Mouse (Mus musculus) megakaryocyte-erythroid progenitor cell, adult 5-6 weeks (primary cell): Measurements from ENCODE around the gene Tspo2. TPM values are rescaled to one million over a fixed set of nuclear protein-coding genes. Genes with fewer than 3 reads are reported as not detected.

Experiments
- total RNA-seq, 2 experiments: library from RNA; stranded (forward) in 1 of 2; stranded (reverse) in 1 of 2; fragments of 200-1000, 215-1000 nt in 1 of 2; fragments of >200 nt in 1 of 2; fragmentation: Nextera tagmentation in 1 of 2; gene quantifications; 2 replicates each; pipeline ENCODE4 v1.2.3; 2014 to 2017

Gene Tspo2
- total RNA-seq, 2 experiments from 2014 or later: 86.3 to 203 TPM

Other genes with a start within 250 kb of the Tspo2 start
- gene Trem1, start 218.8 kb downstream of the Tspo2 start, total RNA-seq (2014; fragmentation: Nextera tagmentation): not detected in 2 replicates
- 0.27 and 0.94 TPM in 2 replicates for gene Trem1, start 218.8 kb downstream of the Tspo2 start, total RNA-seq (2017)
- gene Trem3, start 203.7 kb downstream of the Tspo2 start, total RNA-seq (2014; fragmentation: Nextera tagmentation): 3.8 TPM in 1 of 2 replicates, not detected in the other
- gene Trem3, start 203.7 kb downstream of the Tspo2 start, total RNA-seq (2017): 0.84 TPM in 1 of 2 replicates, not detected in the other
- gene Treml4, start 187.2 kb downstream of the Tspo2 start, total RNA-seq (2014; fragmentation: Nextera tagmentation): not detected in 2 replicates
- 0.46 TPM in 1 of 2 replicates, not detected in the other for gene Treml4, start 187.2 kb downstream of the Tspo2 start, total RNA-seq (2017)
- gene Treml2, start 152.0 kb downstream of the Tspo2 start, total RNA-seq (2014; fragmentation: Nextera tagmentation): 39.3 and 64.8 TPM in 2 replicates
- gene Treml2, start 152.0 kb downstream of the Tspo2 start, total RNA-seq (2017): 23.7 and 37.2 TPM in 2 replicates
- 0.12 TPM in 1 of 2 replicates, not detected in the other for gene B430306N03Rik, start 135.4 kb downstream of the Tspo2 start, total RNA-seq (2014; fragmentation: Nextera tagmentation)
- 0.28 TPM in 1 of 2 replicates, not detected in the other for gene B430306N03Rik, start 135.4 kb downstream of the Tspo2 start, total RNA-seq (2017)
- gene Trem2, start 105.1 kb downstream of the Tspo2 start, total RNA-seq (2014; fragmentation: Nextera tagmentation): not detected in 2 replicates
- 0.19 TPM in 1 of 2 replicates, not detected in the other for gene Trem2, start 105.1 kb downstream of the Tspo2 start, total RNA-seq (2017)
- 1.0 and 1.7 TPM in 2 replicates for gene Treml1, start 91.6 kb downstream of the Tspo2 start, total RNA-seq (2014; fragmentation: Nextera tagmentation)
- 5.2 and 12.9 TPM in 2 replicates for gene Treml1, start 91.6 kb downstream of the Tspo2 start, total RNA-seq (2017)
- 89.3 and 113 TPM in 2 replicates for gene Nfya, start 41.6 kb downstream of the Tspo2 start, total RNA-seq (2014; fragmentation: Nextera tagmentation)
- gene Nfya, start 41.6 kb downstream of the Tspo2 start, total RNA-seq (2017): 32.8 and 55.7 TPM in 2 replicates
- 56.0 and 61.4 TPM in 2 replicates for gene Oard1, start 41.5 kb downstream of the Tspo2 start, total RNA-seq (2014; fragmentation: Nextera tagmentation)
- 76.9 and 90.2 TPM in 2 replicates for gene Oard1, start 41.5 kb downstream of the Tspo2 start, total RNA-seq (2017)
- 1.7 TPM in 1 of 2 replicates, not detected in the other for gene Apobec2, start 18.6 kb downstream of the Tspo2 start, total RNA-seq (2014; fragmentation: Nextera tagmentation)
- 0.30 TPM in 1 of 2 replicates, not detected in the other for gene Apobec2, start 18.6 kb downstream of the Tspo2 start, total RNA-seq (2017)
- 4.2 and 7.1 TPM in 2 replicates for gene Unc5cl, start 3.4 kb upstream of the Tspo2 start, total RNA-seq (2014; fragmentation: Nextera tagmentation)
- 5.1 and 5.7 TPM in 2 replicates for gene Unc5cl, start 3.4 kb upstream of the Tspo2 start, total RNA-seq (2017)